Mouse (Mus musculus) right cerebral cortex, postnatal 25 days (tissue): ENCODE data around the gene Fgfr2.

Experiments used
- DNase-seq: peaks from one replicate; pipeline ENCODE4 v3.0.0; 2022

Gene Fgfr2

GRCm38 (mm10) chr7:131850579-131850978 lies 1272.6 kb downstream of the Fgfr2 start:
- no peak for DNase-seq

- no peak for DNase-seq
Measured at GRCm38 (mm10) chr7:131846066-131846905, 1276.9 kb downstream of the Fgfr2 start.

- DNase-seq = no peak
Measured at GRCm38 (mm10) chr7:131830261-131830660, 1292.9 kb downstream of the Fgfr2 start.

- DNase-seq = no peak
Measured at GRCm38 (mm10) chr7:131826811-131827210, 1296.3 kb downstream of the Fgfr2 start.

GRCm38 (mm10) chr7:131817976-131818375 lies 1305.2 kb downstream of the Fgfr2 start:
- DNase-seq = peak; percentile 49

GRCm38 (mm10) chr7:131816641-131817040 lies 1306.5 kb downstream of the Fgfr2 start:
- no peak for DNase-seq

- no peak for DNase-seq
Measured at GRCm38 (mm10) chr7:131812116-131812515, 1311.0 kb downstream of the Fgfr2 start.

- DNase-seq = no peak
Measured at GRCm38 (mm10) chr7:131810916-131811315, 1312.2 kb downstream of the Fgfr2 start.

GRCm38 (mm10) chr7:131809584-131810181 lies 1313.5 kb downstream of the Fgfr2 start:
- DNase-seq = no peak

GRCm38 (mm10) chr7:131807257-131807656 lies 1315.9 kb downstream of the Fgfr2 start:
- no peak for DNase-seq

GRCm38 (mm10) chr7:131805525-131806202 lies 1317.5 kb downstream of the Fgfr2 start:
- no peak for DNase-seq

- no peak for DNase-seq
Measured at GRCm38 (mm10) chr7:131800416-131801045, 1322.6 kb downstream of the Fgfr2 start.

- DNase-seq = no peak
Measured at GRCm38 (mm10) chr7:131797161-131797560, 1326.0 kb downstream of the Fgfr2 start.

GRCm38 (mm10) chr7:131788595-131789206 lies 1334.4 kb downstream of the Fgfr2 start:
- DNase-seq = no peak

- DNase-seq = no peak
Measured at GRCm38 (mm10) chr7:131785721-131786120, 1337.4 kb downstream of the Fgfr2 start.

GRCm38 (mm10) chr7:131778271-131778985 lies 1344.7 kb downstream of the Fgfr2 start:
- DNase-seq = no peak

- no peak for DNase-seq
Measured at GRCm38 (mm10) chr7:131777461-131778270, 1345.5 kb downstream of the Fgfr2 start.

- DNase-seq = peak; percentile 28
Measured at GRCm38 (mm10) chr7:131776191-131776752, 1346.9 kb downstream of the Fgfr2 start.

- DNase-seq = no peak
Measured at GRCm38 (mm10) chr7:131757922-131758321, 1365.2 kb downstream of the Fgfr2 start.

GRCm38 (mm10) chr7:131747152-131748010 lies 1375.8 kb downstream of the Fgfr2 start:
- DNase-seq = no peak
